Mouse (Mus musculus): ENCODE measurements around the gene Cyp27b1. TPM values are rescaled to one million over a fixed set of nuclear protein-coding genes. Genes with fewer than 3 reads are reported as not detected.

Gene Cyp27b1
- polyA plus RNA-seq, 1 experiment from 2014 or later: not detected

DNA sequence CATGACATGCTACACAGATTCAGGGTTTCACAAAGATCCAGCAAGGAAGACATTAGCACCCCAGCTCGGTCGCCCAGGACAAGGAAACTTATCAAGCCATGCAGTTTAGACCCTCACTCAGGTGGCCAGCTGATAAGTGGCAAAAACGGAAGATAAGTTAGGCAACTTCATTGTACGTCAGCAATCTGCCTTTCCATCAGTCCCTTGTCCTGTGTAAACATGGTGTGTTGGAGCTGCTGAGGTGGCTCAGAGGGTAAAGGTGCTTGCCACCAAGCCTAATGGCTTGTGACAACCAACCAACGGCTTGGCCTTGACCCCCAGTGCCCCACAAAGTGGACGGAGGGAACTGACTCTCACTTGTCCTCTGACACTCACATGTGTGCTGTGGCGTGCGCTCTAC lies 52.4 kb downstream of the Cyp27b1 start:
- no peak overlapping the region for H3K4me3 ChIP-seq (ENCODE audit: inconsistent target)
- H3K36me3 ChIP-seq (ENCODE audit: inconsistent target): peaks cover 46% of the 10 kb centered on the region
- H3K27ac ChIP-seq: no peak overlapping the region
- 71% methylated on average over 8 of the region's 8 CpGs for WGBS (ENCODE audit: missing documents)
- no peaks in the 10 kb centered on the region for H3K79me2 ChIP-seq (ENCODE audit: inconsistent target)

DNA sequence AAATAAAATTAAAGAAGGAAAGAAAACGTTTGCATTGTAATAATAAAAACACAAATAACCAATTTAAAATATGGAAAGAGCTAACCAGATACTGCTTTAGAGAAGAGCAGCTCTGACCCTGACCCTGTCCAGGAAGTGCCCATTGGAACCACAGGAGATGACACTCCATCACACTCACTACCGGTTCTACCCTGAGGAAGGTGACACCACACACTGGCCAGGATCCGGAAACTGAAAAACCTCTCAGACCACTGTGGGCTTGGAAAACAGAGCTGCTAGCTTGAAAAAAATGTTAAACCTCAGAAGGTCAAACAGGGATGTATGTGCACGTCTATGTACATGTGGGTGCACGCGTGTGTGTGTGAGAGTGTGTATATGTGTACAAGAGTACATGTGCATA lies 53.1 kb downstream of the Cyp27b1 start:
- Histone ChIP-seq H3K36me3 (ENCODE audit: inconsistent target) (peaks cover 38% of the 10 kb centered on the region), H3K27ac (no peak overlapping the region), H3K4me3 (ENCODE audit: inconsistent target) (no peak overlapping the region), H3K79me2 (ENCODE audit: inconsistent target) (no peaks in the 10 kb centered on the region)
- 57% methylated on average over 6 of the region's 6 CpGs for WGBS (ENCODE audit: missing documents)

Other genes starting within 250 kb of the Cyp27b1 start
- gene Atp23, start 146.9 kb upstream of the Cyp27b1 start, polyA plus RNA-seq (2018): 3.6 to 7.7 TPM (median 7.0 TPM) in 3 replicates
- gene Ctdsp2, start 69.5 kb upstream of the Cyp27b1 start, polyA plus RNA-seq (2018): 21.1 to 77.3 TPM (median 33.3 TPM) in 3 replicates
- gene Avil, start 47.5 kb upstream of the Cyp27b1 start, polyA plus RNA-seq (2018): not detected in 3 replicates
- 4.9 to 22.2 TPM (median 12.8 TPM) in 3 replicates for gene Tsfm, start 17.4 kb upstream of the Cyp27b1 start, polyA plus RNA-seq (2018)
- 3.0 to 14.9 TPM (median 4.6 TPM) in 3 replicates for gene Mettl1, start 6.8 kb upstream of the Cyp27b1 start, polyA plus RNA-seq (2018)
- gene Eef1akmt3, start 6.7 kb upstream of the Cyp27b1 start, polyA plus RNA-seq (2018): not detected in 3 replicates
- 1.4 to 1.6 TPM (median 1.5 TPM) in 3 replicates for gene March9, start 11.9 kb downstream of the Cyp27b1 start, polyA plus RNA-seq (2018)
- gene Cdk4, start 15.3 kb downstream of the Cyp27b1 start, polyA plus RNA-seq (2018): 131 to 178 TPM (median 145 TPM) in 3 replicates
- 104 to 129 TPM (median 119 TPM) in 3 replicates for gene Tspan31, start 22.0 kb downstream of the Cyp27b1 start, polyA plus RNA-seq (2018)
- 0.25 to 0.89 TPM (median 0.42 TPM) in 3 replicates for gene Agap2, start 27.0 kb downstream of the Cyp27b1 start, polyA plus RNA-seq (2018)
- gene Os9, start 72.9 kb downstream of the Cyp27b1 start, polyA plus RNA-seq (2018): 173 to 355 TPM (median 215 TPM) in 3 replicates
- 37.2 to 59.2 TPM (median 48.4 TPM) in 3 replicates for gene B4galnt1, start 117.0 kb downstream of the Cyp27b1 start, polyA plus RNA-seq (2018)
- 1.2 TPM in 1 of 3 replicates, not detected in the others for gene Slc26a10, start 132.4 kb downstream of the Cyp27b1 start, polyA plus RNA-seq (2018)
- not detected in 3 replicates for gene Arhgef25, start 141.8 kb downstream of the Cyp27b1 start, polyA plus RNA-seq (2018)
- 10.9 to 46.7 TPM (median 15.1 TPM) in 3 replicates for gene Dtx3, start 147.5 kb downstream of the Cyp27b1 start, polyA plus RNA-seq (2018)
- gene Pip4k2c, start 163.3 kb downstream of the Cyp27b1 start, polyA plus RNA-seq (2018): 33.0 to 42.7 TPM (median 40.2 TPM) in 3 replicates
- gene Kif5a, start 215.1 kb downstream of the Cyp27b1 start, polyA plus RNA-seq (2018): 0.61 to 0.67 TPM (median 0.63 TPM) in 3 replicates
- gene Dctn2, start 218.1 kb downstream of the Cyp27b1 start, polyA plus RNA-seq (2018): 110 to 121 TPM (median 112 TPM) in 3 replicates
- 13.5 to 25.4 TPM (median 19.5 TPM) in 3 replicates for gene Mbd6, start 240.8 kb downstream of the Cyp27b1 start, polyA plus RNA-seq (2018)

All from macrophage (primary cell).